Mouse (Mus musculus) testis, adult 2 months (tissue): Measurements from ENCODE around the gene Deaf1. TPM values are rescaled to one million over a fixed set of nuclear protein-coding genes. Genes with fewer than 3 reads are reported as not detected.
A peak's percentile ranks its signal among the peaks of the same experiment; 100 is the strongest.

Experiments used
- H3K27ac ChIP-seq: fragments of 200-500 bp; 2 replicates; pipeline ENCODE4 v1.5.1; 2012; ENCODE audit warnings: low read depth, low read length; ENCODE audit not compliant: control insufficient read depth, insufficient read depth
- H3K27me3 ChIP-seq: fragments of 200-500 bp; 2 replicates; pipeline ENCODE4 v1.6.1; 2012; ENCODE audit warnings: mild to moderate bottlenecking, low read length, moderate library complexity; ENCODE audit not compliant: control insufficient read depth, insufficient read depth
- H3K36me3 ChIP-seq: fragments of 200-500 bp; 2 replicates; pipeline ENCODE4 v1.6.1; 2012; ENCODE audit warnings: mild to moderate bottlenecking, low read length; ENCODE audit not compliant: control insufficient read depth, insufficient read depth
- H3K4me1 ChIP-seq: fragments of 200-500 bp; 2 replicates; pipeline ENCODE4 v1.6.1; 2012; ENCODE audit warnings: low read length; ENCODE audit not compliant: control insufficient read depth, insufficient read depth
- H3K4me3 ChIP-seq: fragments of 200-500 bp; 2 replicates; pipeline ENCODE4 v1.5.1; 2012; ENCODE audit warnings: low read depth, mild to moderate bottlenecking, low read length, moderate library complexity, mixed read lengths; ENCODE audit not compliant: control insufficient read depth
- CTCF ChIP-seq: fragments of 200-500 bp; IDR thresholded peaks from 2 replicates; pipeline ENCODE4 v1.5.1; 2012; ENCODE audit warnings: low read depth, mild to moderate bottlenecking, inconsistent platforms, low read length, moderate library complexity; ENCODE audit not compliant: control insufficient read depth, insufficient read depth, insufficient replicate concordance
- POLR2A ChIP-seq: fragments of 200-500 bp; IDR thresholded peaks from 2 replicates; pipeline ENCODE4 v1.6.1; 2012; ENCODE audit warnings: low read depth, mild to moderate bottlenecking, inconsistent platforms, low read length, moderate library complexity; ENCODE audit not compliant: control insufficient read depth
- polyA plus RNA-seq: library from polyadenylated mRNA; depleted of rRNA; stranded (reverse); fragments of >200 nt; gene quantifications from 2 replicates; pipeline ENCODE4 v1.2.3, GENCODE M21; 2012

Gene Deaf1
- polyA plus RNA-seq, 1 experiment = 9.1 TPM

DNA sequence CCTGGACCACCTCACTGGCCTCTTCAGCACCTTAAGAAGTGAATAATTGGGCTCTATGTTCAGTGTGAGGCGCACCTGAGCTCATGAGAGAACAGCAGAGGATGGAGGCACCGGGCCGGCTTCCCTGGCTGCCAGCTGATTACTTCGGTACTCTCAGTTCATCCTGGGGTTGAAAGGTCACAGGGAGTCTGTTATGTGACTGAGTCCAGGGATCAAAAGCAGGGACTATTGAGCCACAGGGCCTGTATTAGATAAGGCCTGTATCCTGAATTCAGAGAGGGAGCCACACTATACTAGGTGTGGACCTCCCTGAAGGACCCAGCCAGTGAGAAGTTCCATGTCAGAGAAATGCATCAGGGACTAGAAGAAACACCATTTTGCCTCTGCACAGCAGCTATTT, 23.0 kb downstream of the Deaf1 start:
- H3K27me3 ChIP-seq = no peaks in the 10 kb centered on the region
- no peak for TF ChIP-seq POLR2A
- TF ChIP-seq CTCF = no peak
- H3K4me1 ChIP-seq = peaks cover 3% of the 10 kb centered on the region
- peaks cover 2% of the 10 kb centered on the region; the same call in 1 of the 2 replicates for H3K36me3 ChIP-seq
- no peak overlapping the region for H3K4me3 ChIP-seq
- H3K27ac ChIP-seq = no peak overlapping the region

DNA sequence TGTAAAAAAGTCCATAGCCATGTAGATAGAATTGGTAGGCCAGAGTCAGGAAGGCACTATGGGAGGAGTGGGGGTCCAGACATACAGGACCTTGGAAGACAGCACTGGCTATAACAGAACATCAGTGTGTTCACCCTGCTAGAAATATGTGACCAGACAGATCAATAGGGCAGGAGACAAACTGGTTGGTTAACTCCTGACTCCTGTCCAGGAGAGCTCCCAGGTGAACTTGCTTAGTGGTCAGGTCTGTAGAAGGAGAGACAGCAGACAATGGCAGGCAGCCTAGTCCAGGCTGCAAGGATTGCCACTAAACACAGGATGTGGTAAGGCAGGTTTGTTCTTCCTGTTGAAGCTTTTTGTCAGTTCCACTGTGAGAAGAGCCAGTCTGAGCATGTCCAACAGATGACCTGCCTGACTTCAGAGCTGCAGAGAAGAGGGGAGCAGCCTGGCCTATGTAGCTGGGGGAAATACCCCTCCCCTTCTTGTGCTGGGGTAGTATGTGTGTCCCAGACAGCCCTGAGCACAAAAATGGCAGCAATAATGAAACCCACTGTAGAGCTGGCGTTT, 24.7 kb downstream of the Deaf1 start:
- Histone ChIP-seq H3K27me3 (no peaks in the 10 kb centered on the region), H3K27ac (no peak overlapping the region), H3K36me3 (peaks cover 2% of the 10 kb centered on the region; the same call in 1 of the 2 replicates), H3K4me3 (no peak overlapping the region), H3K4me1 (no peaks in the 10 kb centered on the region)
- TF ChIP-seq POLR2A = no peak
- no peak for TF ChIP-seq CTCF

DNA sequence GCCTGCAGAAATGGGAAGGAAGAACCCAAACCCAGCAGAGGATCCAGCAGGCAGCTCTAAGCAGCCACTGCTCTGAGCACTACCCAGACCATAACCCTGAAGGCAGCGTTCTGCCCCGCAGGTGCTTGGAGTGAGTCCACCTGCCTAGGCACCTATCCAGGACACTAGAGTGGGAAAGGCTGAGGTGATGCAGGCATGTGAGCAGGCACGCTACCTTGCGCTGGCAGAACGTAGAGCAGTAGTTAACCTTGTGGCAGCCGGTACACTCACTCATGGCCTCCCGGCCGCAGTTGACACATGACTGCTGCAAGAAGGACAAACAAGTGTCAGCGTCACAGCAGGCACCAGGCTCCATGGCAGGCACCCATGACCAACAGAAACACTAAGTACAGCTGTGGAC, 26.1 kb downstream of the Deaf1 start:
- H3K4me3 ChIP-seq = no peak overlapping the region
- H3K27me3 ChIP-seq = no peaks in the 10 kb centered on the region
- H3K4me1 ChIP-seq = no peaks in the 10 kb centered on the region
- no peak overlapping the region for H3K27ac ChIP-seq
- peaks cover 2% of the 10 kb centered on the region; the same call in 1 of the 2 replicates for H3K36me3 ChIP-seq
- TF ChIP-seq CTCF (no peak), POLR2A (no peak)

DNA sequence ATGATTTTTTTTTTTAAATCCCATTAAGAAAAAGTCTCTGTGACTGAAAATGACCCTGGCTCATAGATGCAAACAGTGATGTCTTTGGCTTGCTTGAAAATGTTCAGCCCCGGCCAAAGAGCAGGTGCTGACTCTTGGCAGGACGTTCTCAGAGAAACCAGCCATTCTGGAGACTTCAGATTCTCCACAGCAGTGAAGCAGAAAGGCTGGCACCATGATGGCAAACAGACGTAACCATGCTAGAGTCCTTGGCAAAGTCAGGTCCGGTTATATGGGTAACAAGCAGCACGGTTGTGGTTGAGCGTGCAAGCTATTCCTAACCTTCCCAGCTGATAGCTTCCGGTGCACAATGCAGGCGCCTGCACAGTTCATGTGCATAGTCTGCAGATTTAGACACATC, 28.3 kb downstream of the Deaf1 start:
- no peak overlapping the region for H3K4me3 ChIP-seq
- TF ChIP-seq CTCF (no peak), POLR2A (no peak)
- H3K27ac ChIP-seq = no peak overlapping the region
- peaks cover under 1% of the 10 kb centered on the region; the same call in 1 of the 2 replicates for H3K4me1 ChIP-seq
- H3K36me3 ChIP-seq = peaks cover 2% of the 10 kb centered on the region; the same call in 1 of the 2 replicates
- H3K27me3 ChIP-seq = no peaks in the 10 kb centered on the region

DNA sequence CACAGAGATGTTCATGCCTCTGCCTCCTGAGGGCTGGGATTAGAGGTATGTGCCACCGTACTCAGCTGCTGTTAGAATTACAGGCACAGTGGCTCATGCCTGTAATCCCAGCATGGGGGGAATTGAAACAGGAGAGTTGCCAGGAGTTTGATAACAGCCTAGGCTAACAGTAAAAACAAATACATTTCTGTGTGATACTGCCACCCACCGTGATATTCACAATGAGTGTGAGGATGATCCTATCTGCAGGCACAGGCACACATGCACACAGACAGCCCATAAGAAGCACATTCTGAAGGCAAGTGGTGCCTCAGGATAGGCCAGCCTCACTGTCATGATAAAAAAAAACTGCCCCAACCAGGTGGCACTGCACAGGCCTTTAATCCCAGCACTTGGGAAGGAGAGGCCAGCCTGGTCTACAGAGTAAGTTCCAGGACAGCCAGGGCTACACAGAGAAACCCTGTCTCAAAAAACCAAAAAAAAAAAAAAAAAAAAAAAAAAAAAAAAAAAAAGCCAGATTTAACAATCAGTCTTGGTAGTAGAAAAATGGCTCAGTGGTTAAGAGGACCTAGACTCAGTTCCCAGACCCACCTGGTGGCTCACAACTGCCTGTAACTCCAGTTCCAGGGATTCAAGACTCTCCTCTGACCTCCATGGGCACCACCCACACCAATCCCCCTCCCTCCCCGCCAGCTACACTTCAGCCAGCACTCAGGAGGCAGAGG, 29.4 kb downstream of the Deaf1 start:
- Histone ChIP-seq H3K4me3 (no peak overlapping the region), H3K4me1 (peaks cover 9% of the 10 kb centered on the region), H3K27me3 (no peaks in the 10 kb centered on the region), H3K27ac (no peak overlapping the region), H3K36me3 (peaks cover 2% of the 10 kb centered on the region; the same call in 1 of the 2 replicates)
- no peak for TF ChIP-seq POLR2A
- no peak for TF ChIP-seq CTCF

DNA sequence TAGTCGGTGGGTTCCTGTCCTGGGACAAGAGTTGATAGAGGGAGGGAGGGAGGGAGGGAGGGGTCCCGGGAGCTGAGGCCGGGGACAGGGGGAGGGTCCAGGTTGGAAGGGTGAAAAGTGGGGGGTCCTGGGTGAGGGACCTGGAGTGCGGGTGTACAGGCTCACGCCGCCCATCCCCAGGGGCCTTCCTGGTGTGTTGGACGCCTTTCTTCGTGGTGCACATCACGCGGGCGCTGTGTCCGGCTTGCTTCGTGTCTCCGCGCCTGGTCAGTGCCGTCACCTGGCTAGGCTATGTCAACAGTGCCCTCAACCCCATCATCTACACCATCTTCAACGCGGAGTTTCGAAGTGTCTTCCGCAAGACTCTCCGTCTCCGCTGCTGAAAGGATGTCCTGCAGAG, 33.0 kb downstream of the Deaf1 start:
- TF ChIP-seq CTCF (no peak), POLR2A (no peak)
- Histone ChIP-seq H3K4me3 (peak overlapping the region; percentile 41; the same call in 1 of the 2 replicates), H3K27ac (no peak overlapping the region), H3K27me3 (no peaks in the 10 kb centered on the region), H3K4me1 (peaks cover 9% of the 10 kb centered on the region), H3K36me3 (no peaks in the 10 kb centered on the region)

DNA sequence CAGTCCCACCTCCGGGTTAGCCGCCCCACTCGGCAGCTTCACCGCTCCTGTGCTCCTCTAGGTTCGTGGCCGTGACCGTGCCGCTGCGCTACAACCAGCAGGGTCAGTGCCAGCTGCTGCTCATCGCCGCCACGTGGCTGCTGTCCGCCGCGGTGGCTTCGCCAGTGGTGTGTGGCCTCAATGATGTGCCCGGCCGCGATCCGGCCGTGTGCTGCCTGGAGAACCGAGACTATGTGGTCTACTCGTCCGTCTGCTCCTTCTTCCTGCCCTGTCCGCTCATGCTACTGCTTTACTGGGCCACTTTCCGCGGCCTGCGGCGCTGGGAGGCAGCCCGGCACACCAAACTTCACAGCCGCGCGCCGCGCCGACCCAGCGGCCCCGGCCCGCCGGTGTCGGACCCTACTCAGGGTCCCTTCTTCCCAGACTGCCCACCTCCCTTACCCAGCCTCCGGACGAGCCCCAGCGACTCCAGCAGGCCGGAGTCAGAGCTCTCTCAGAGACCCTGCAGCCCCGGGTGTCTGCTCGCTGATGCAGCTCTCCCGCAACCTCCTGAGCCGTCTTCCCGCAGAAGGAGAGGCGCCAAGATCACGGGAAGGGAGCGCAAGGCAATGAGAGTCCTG, 33.5 kb downstream of the Deaf1 start:
- Histone ChIP-seq H3K36me3 (no peaks in the 10 kb centered on the region), H3K27ac (peak overlapping the region; percentile 59), H3K4me3 (peak overlapping the region; percentile 41), H3K27me3 (no peaks in the 10 kb centered on the region), H3K4me1 (peaks cover 9% of the 10 kb centered on the region)
- TF ChIP-seq POLR2A (no peak), CTCF (no peak)
